Mouse (Mus musculus) gastrocnemius, postnatal 10 days (tissue): Measurements from ENCODE around the gene Galnt16. TPM values are rescaled to one million over a fixed set of nuclear protein-coding genes. Genes with fewer than 3 reads are reported as not detected.
A peak's percentile ranks its signal among the peaks of the same experiment; 100 is the strongest.

Experiments used
- DNase-seq: peaks from one replicate; pipeline ENCODE4 v3.0.0; 2021; ENCODE audit warnings: mixed read lengths
- total RNA-seq, 2 experiments: library from RNA; stranded (reverse); gene quantifications; 2 replicates each; pipeline ENCODE4 v1.2.3; 2021

Gene Galnt16
- total RNA-seq, 2 experiments from 2014 or later, result 15.9 to 20.7 TPM

DNA sequence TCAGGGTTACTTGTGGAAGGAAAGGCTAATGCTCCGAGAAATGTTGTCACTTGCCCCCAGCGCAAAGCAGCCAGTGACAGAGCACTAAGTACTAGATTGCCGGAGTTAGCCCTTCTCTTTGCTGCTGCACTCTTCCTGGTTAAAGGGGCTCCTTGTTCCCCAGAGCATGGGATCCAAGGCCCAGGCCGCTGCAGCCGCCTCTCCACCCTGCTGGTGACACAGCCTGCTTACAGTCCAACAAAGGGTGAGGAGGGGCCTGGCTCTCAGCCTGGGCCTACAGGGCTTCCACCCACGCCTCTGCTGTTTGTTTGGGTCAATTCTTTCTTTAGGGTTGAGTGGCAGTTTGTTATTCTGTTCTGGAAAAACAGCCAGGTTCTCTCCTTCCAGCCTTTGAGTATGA lies 80.7 kb downstream of the Galnt16 start:
- DNase-seq, result peak; percentile 52

- no peak for DNase-seq
Observed at GRCm38 (mm10) chr12:80601597-80602269, 83.7 kb downstream of the Galnt16 start.

- no peak for DNase-seq
Observed at GRCm38 (mm10) chr12:80602432-80602831, 84.4 kb downstream of the Galnt16 start.

DNA sequence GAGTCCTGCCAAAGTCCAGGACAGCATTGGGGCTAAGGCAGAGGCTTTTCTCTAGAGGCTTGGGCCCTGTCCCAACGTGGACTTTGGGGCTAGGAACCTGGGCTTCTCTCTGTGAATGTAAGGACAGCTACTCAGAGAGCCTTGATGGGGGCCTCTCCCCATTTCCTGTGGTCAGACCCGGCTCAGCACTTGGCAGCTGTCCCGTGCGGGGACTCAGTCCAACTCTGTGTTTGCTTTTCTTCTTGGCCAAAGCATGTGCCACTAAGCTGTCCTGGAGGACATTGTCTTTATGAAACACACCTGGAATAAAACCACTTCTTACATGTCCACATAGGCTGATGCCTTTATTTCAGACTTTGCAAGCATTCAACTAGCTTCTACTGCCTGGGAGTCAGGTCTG lies 85.5 kb downstream of the Galnt16 start:
- DNase-seq, result peak; percentile 41

DNA sequence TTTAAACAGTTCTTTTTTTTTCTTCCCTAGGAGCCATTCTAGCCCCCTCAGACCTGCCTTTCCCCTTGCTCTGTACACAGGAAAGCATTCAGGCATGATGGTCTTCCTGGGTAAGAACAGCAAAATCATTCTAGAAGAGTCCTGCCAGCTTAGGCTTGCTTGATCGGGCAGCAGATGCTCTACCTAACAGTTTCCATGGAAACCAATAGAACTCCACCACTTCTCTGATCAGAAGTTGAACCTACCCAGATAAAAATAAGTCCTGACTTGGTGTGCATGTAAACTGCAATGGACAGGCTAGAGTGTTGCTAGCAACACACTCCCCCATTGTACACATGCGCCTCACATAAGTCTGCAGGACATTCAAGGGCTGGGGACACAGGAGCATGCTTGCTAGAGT lies 86.1 kb downstream of the Galnt16 start:
- DNase-seq, result no peak

- DNase-seq, result no peak
Observed at GRCm38 (mm10) chr12:80608576-80608975, 90.5 kb downstream of the Galnt16 start.

GRCm38 (mm10) chr12:80609928-80610327 lies 91.9 kb downstream of the Galnt16 start:
- no peak for DNase-seq

- DNase-seq, result no peak
Observed at GRCm38 (mm10) chr12:80612113-80612791, 94.2 kb downstream of the Galnt16 start.

DNA sequence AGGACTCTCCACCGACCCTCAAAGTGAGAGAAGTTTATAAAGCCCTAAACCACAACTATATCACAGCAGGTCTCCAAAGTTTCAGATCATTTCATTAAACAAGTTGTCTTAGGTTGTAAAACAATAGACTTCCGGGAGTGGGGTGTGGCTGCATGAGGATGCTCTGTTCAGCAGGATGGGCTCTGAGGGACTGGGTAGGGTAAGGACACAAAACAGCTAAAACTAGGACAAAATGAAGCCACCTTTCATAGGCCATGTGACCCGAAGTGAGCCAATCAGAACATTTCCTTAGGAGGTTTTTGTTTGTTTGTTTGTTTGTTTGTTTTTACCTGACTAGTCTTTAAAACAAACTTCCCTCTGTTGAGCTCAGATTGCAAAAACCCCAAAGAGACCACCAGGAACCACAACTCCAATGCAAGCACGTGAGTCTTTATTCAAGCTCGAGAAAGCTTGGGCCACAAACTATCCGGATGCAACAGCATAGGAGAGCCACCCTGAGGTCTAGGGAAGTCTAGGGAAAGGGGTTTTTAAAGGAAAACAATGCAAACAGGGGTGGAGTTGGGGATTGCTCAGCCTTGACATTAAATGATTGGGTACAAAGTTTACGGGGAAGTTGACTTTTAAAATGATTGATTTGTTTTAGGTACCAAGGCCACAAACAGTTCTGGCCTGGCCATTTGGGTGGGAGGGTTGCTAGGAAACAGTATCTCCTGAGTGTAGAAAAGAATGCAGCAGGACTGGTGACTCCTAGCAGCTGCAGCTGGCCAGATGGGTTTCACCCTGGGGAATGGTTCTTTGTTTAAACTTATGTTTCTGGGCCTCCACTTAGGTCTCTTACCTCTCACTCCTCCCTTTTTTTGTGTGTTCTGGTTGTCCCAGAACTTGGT lies 97.5 kb downstream of the Galnt16 start:
- DNase-seq, result no peak

GRCm38 (mm10) chr12:80620501-80620900 lies 102.4 kb downstream of the Galnt16 start:
- DNase-seq, result no peak

DNA sequence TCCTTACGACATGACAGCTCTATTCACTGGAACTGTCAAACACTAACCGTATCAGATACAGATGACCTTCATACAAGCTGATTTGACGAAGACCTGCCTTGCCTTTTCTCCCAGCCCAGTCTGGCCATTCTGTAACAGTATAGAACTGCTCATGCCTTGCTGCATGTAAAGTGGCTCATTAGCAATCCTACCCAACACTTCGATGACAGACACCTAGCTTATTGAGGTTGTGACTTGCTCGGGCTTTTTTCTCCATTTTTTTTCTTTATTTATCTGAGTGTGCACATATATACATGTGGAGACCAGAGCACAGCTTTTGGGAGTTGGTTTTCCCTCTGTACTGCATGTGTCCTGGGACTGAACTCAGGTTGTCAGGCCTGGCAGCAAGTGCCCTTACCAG lies 113.7 kb downstream of the Galnt16 start:
- DNase-seq, result no peak

DNA sequence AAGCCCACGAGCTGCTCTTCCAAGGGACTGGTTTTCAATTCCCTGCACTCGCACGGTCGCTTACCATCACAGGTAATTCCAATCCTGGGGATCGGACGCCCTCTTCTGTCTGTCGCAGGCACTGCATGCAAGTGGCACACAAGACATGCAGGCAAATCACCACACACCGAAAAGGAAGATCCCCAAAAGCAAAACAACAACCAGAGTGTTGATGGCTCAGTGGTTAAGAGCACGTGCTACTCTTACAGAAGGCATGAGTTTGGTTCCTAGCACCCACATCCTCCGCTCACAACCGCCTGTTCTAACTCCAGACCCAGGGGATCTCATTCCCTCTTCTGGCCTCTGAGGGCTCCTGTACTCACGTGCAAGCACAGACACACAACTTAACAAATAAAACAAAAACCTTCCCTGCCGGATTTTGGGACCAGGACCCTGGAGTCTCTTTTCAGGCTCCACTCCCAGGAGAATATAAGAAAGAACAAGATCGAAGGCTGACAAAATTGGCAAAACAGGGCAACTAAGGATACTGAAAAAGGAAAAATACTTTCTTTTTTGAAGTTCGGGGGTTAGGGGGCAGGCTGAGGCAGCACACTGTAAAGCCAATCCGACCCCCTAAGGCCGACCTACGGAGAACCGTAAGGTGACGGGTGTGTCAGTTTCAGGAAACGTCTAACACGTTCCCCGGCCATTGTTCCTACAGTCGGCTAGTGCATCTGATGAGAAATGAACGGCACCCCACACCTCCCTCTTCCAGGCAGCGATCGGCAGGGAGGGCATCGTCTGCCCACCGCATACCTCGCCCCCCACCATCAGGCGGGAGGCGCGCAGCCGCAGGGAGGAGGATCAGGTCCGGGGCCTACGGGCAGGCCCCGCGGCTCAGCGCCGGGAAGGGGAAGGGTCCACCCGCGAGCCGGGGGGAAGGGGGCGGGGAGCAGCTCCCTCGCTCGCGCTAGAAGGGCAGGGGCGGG lies 124.9 kb downstream of the Galnt16 start:
- peak; percentile 52 for DNase-seq

DNA sequence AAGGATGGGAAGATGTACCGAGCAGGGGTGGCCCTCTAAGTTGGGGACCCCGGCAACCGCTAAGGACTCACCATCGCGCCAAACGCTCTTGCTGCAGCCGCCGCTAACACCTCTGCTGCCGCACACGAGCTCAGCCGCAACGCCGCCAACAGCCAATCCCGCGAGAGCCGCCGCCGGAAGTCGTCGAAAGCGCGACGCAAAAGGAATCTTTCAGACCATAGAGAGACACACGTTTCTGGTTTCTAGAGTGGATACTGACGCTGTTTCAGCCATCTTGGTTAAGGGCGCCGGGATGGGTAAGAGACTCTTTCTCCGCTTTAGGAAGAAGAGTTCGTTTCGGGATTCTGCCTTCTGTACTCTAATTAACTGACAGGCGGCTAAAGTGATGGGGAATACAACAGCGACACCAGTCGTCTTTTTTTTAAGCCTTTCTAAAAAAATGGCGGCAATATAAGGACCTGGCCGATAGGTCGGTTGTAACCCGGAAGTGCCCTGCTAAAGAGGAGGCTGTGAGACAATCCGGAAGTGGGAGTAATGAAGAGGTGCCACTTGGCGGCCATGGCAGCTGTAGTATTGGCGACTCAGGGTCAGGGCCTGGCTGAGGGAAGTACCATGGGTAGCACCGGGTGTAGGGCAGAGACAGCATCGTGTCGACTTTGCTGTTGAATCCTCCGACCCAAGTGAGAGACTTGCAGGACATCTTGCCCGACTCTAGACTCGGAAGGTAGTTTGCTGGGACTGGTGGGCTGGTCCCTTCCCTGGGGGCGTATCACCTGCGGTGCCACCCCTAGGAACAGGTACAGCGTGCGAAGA lies 125.8 kb downstream of the Galnt16 start, which contains the start of the genes Slc39a9 and Erh:
Slc39a9 (plus strand) TSS at position 191 of the 813 bp plus-strand sequence.
Erh (minus strand) TSS at position 649 of the 813 bp plus-strand sequence.
- peak; percentile 89 for DNase-seq

DNA sequence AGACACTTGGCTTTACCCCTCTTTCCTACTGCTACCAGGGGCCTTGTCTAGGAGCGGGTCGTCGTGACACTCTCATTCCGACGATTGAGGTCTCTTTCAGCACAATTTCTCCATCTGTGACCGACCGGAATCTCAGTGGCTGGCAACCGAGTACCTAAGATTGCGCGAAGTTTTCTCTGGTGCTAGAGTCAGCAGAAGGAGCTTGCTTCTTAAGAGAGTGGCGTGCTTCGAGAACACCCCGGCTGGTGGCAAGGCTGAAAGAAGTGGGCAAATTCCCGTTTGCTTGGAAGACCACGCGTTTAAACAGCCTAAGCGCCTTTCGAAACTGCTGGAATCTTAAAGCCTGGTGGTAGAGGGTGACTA lies 126.4 kb downstream of the Galnt16 start:
- DNase-seq, result peak; percentile 5

GRCm38 (mm10) chr12:80646377-80646776 lies 128.3 kb downstream of the Galnt16 start:
- no peak for DNase-seq

DNA sequence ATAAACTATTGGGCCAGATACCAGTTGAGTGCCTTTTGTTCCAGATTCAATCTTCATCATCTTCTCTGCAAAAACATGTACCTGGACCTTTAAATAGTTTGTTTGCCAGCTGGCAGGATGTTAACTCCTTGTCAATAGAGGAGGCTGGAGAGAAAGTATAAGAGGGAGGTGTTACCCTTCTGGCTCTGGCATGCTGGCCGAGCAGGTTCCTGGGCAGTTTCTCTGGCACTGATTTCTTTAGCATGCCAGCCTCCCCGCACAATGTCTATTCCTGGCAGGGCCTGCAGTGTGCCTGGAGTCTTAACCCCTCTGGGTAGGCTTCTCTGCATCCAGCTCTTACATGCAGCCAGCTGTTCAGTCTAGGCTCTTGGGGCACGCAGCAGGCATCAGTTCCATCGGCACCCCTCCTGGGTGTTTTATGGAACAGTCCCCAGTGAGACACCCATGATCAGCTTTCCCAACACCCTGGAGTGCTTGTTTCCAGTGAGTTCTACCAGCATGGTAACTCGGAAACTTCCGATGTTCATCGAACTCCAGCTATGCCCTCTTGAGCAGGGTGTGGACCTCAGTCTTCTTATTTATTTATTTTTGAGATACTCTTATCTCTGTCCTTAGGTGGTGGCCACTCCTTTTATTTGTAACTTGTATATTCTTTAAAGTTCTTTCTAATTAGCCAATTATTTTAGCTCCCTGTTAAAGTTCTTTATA lies 136.0 kb downstream of the Galnt16 start:
- peak; percentile 12 for DNase-seq

- DNase-seq, result no peak
Observed at GRCm38 (mm10) chr12:80654659-80655025, 136.6 kb downstream of the Galnt16 start.

DNA sequence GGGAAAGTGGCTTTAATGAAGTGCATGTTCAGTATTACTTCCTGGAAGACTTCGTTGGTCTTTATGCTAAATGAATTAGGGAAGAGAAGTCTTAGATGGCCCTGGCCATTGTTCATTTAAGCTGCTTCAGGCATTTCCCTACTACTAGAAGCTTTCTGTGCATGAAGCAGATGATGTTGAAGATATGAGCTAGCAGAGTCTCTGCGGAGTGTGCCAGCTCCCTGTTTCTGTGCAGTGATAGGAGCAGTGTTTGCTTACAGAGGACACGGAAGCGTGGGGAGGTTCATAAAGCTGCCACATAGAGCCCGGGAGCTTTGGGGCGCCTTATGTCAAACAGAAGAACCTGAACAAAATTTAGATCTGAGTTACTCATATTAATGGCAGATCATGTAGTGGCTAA lies 140.6 kb downstream of the Galnt16 start:
- DNase-seq, result no peak

GRCm38 (mm10) chr12:80662322-80662721 lies 144.2 kb downstream of the Galnt16 start:
- DNase-seq, result no peak

GRCm38 (mm10) chr12:80663935-80664334 lies 145.9 kb downstream of the Galnt16 start:
- no peak for DNase-seq
